Mouse (Mus musculus): ENCODE results near the gene Adam29. TPM values are rescaled to one million over a fixed set of nuclear protein-coding genes. Genes with fewer than 3 reads are reported as not detected.

Gene Adam29
- polyA plus RNA-seq (2011; ENCODE audit: insufficient read depth, insufficient read length, low read depth, missing spikeins): not detected in 2 replicates

- H3K9ac ChIP-seq (ENCODE audit: low read depth, poor library complexity, severe bottlenecking): no peak within 1 kb of the TSS
- H3K9me3 ChIP-seq (replicated peaks; ENCODE audit: control insufficient read depth, insufficient read depth, low read length, poor library complexity, severe bottlenecking): no peaks in the 10 kb centered on the region
- H3K36me3 ChIP-seq (ENCODE audit: control insufficient read depth, insufficient read depth, low read length, poor library complexity, severe bottlenecking): no peaks in the 10 kb centered on the region
- no peaks in the 10 kb centered on the region for H3K27me3 ChIP-seq (ENCODE audit: control insufficient read depth, insufficient read depth, low read length, poor library complexity, severe bottlenecking)
- H3K27ac ChIP-seq (ENCODE audit: insufficient read depth, low read length): no peak within 1 kb of the TSS
- H3K4me3 ChIP-seq (ENCODE audit: low read depth, low read length): no peak within 1 kb of the TSS
- TF ChIP-seq POLR2A (IDR thresholded peaks at IDR 0.05; ENCODE audit: insufficient read depth, low read length): no peak
- TF ChIP-seq CTCF (IDR thresholded peaks at IDR 0.05; ENCODE audit: low read depth, low read length): no peak
- no peak for TF ChIP-seq EP300 (IDR thresholded peaks at IDR 0.05; ENCODE audit: insufficient read depth, low read depth, low read length)
- no peaks in the 10 kb centered on the region for H3K4me1 ChIP-seq (ENCODE audit: control insufficient read depth, insufficient read depth, low read length)
These were observed at the start of gene Adam29 for GRCm38 (mm10) chr8:55906848-55907247. Adam29 (minus strand) TSS chr8:55906948.

GRCm38 (mm10) chr8:55940526-55940880 lies 33.8 kb upstream of the Adam29 start:
- TF ChIP-seq POLR2A (IDR thresholded peaks at IDR 0.05; ENCODE audit: insufficient read depth, low read length) (no peak), CTCF (IDR thresholded peaks at IDR 0.05; ENCODE audit: low read depth, low read length) (no peak), EP300 (IDR thresholded peaks at IDR 0.05; ENCODE audit: insufficient read depth, low read depth, low read length) (no peak)
- no peaks in the 10 kb centered on the region; the same call in 1 of the 2 replicates for H3K27me3 ChIP-seq (ENCODE audit: control insufficient read depth, insufficient read depth, low read length, poor library complexity, severe bottlenecking)
- no peaks in the 10 kb centered on the region for H3K36me3 ChIP-seq (ENCODE audit: control insufficient read depth, insufficient read depth, low read length, poor library complexity, severe bottlenecking)
- H3K4me3 ChIP-seq (ENCODE audit: low read depth, low read length): peak overlapping the region; percentile 27; the same call in 1 of the 2 replicates
- H3K4me1 ChIP-seq (ENCODE audit: control insufficient read depth, insufficient read depth, low read length): no peaks in the 10 kb centered on the region
- no peaks in the 10 kb centered on the region for H3K9me3 ChIP-seq (replicated peaks; ENCODE audit: control insufficient read depth, insufficient read depth, low read length, poor library complexity, severe bottlenecking)
- no peak overlapping the region for H3K9ac ChIP-seq (ENCODE audit: low read depth, poor library complexity, severe bottlenecking)
- H3K27ac ChIP-seq (ENCODE audit: insufficient read depth, low read length): no peak overlapping the region

GRCm38 (mm10) chr8:55939870-55940525 lies 33.2 kb upstream of the Adam29 start, which contains the start of gene Glra3:
Glra3 (plus strand) TSS chr8:55940460.
- no peaks in the 10 kb centered on the region; the same call in 1 of the 2 replicates for H3K27me3 ChIP-seq (ENCODE audit: control insufficient read depth, insufficient read depth, low read length, poor library complexity, severe bottlenecking)
- H3K4me3 ChIP-seq (ENCODE audit: low read depth, low read length): peak within 1 kb of the TSS; percentile 27; the same call in 1 of the 2 replicates
- H3K9ac ChIP-seq (ENCODE audit: low read depth, poor library complexity, severe bottlenecking): no peak within 1 kb of the TSS
- H3K36me3 ChIP-seq (ENCODE audit: control insufficient read depth, insufficient read depth, low read length, poor library complexity, severe bottlenecking): no peaks in the 10 kb centered on the region
- no peaks in the 10 kb centered on the region for H3K9me3 ChIP-seq (replicated peaks; ENCODE audit: control insufficient read depth, insufficient read depth, low read length, poor library complexity, severe bottlenecking)
- no peaks in the 10 kb centered on the region for H3K4me1 ChIP-seq (ENCODE audit: control insufficient read depth, insufficient read depth, low read length)
- TF ChIP-seq POLR2A (IDR thresholded peaks at IDR 0.05; ENCODE audit: insufficient read depth, low read length): no peak
- H3K27ac ChIP-seq (ENCODE audit: insufficient read depth, low read length): no peak within 1 kb of the TSS

Other genes with a start within 250 kb of the Adam29 start
- not detected in 2 replicates for gene Glra3, start 33.5 kb upstream of the Adam29 start, polyA plus RNA-seq (2011; ENCODE audit: insufficient read depth, insufficient read length, low read depth, missing spikeins)

Measured in ES-Bruce4 (cell line).